Mouse (Mus musculus) embryonic fibroblast, embryonic 13.5 days (primary cell): Measurements from ENCODE around the gene Qrfp. TPM values are rescaled to one million over a fixed set of nuclear protein-coding genes. Genes with fewer than 3 reads are reported as not detected.
A peak's percentile ranks its signal among the peaks of the same experiment; 100 is the strongest.

Source experiments
- H3K27ac ChIP-seq: 2 replicates; pipeline ENCODE4 v1.5.1; 2012; ENCODE audit warnings: low read length, control low read depth, inconsistent platforms; ENCODE audit not compliant: insufficient read depth
- H3K4me1 ChIP-seq: 2 replicates; pipeline ENCODE4 v1.6.1; 2011; ENCODE audit warnings: low read length; ENCODE audit not compliant: control insufficient read depth, insufficient read depth
- H3K4me3 ChIP-seq: 2 replicates; pipeline ENCODE4 v1.5.1; 2011; ENCODE audit warnings: mild to moderate bottlenecking, control low read depth, low read length; ENCODE audit not compliant: insufficient read depth
- CTCF ChIP-seq: IDR thresholded peaks from 2 replicates; pipeline ENCODE4 v1.5.1; 2011; ENCODE audit warnings: mild to moderate bottlenecking, control low read depth, low read length, moderate library complexity, borderline replicate concordance; ENCODE audit not compliant: insufficient read depth
- POLR2A ChIP-seq: IDR thresholded peaks from 2 replicates; pipeline ENCODE4 v1.6.1; 2011; ENCODE audit warnings: low read depth, mild to moderate bottlenecking, control low read depth, low read length, moderate library complexity
- polyA plus RNA-seq: library from polyadenylated mRNA; stranded (reverse); fragments of >200 nt; gene quantifications from 2 replicates; pipeline ENCODE4 v1.2.4, GENCODE M21; 2011; ENCODE audit warnings: low read depth; ENCODE audit not compliant: missing spikeins, insufficient read length

Gene Qrfp
- polyA plus RNA-seq, 1 experiment = not detected

GRCm38 (mm10) chr2:31762155-31762554, 48.2 kb downstream of the Qrfp start:
- peak overlapping the region; percentile 96 for H3K4me3 ChIP-seq
- H3K4me1 ChIP-seq = peaks cover 26% of the 10 kb centered on the region
- H3K27ac ChIP-seq = no peak overlapping the region
- TF ChIP-seq POLR2A (no peak), CTCF (no peak)

- H3K27ac ChIP-seq = peak overlapping the region; percentile 95
- peak overlapping the region; percentile 96 for H3K4me3 ChIP-seq
- TF ChIP-seq POLR2A (no peak; the same call in 1 of the 2 replicates), CTCF (no peak)
- H3K4me1 ChIP-seq = peaks cover 27% of the 10 kb centered on the region
Measured at GRCm38 (mm10) chr2:31761585-31761984, 48.8 kb downstream of the Qrfp start.

- Histone ChIP-seq H3K4me3 (peak overlapping the region; percentile 96), H3K27ac (peak overlapping the region; percentile 95), H3K4me1 (peaks cover 28% of the 10 kb centered on the region)
- TF ChIP-seq POLR2A = no peak
- TF ChIP-seq CTCF = no peak
Measured at GRCm38 (mm10) chr2:31761115-31761531, 49.3 kb downstream of the Qrfp start.

- Histone ChIP-seq H3K4me3 (peak overlapping the region; percentile 96), H3K27ac (peak overlapping the region; percentile 95), H3K4me1 (peaks cover 24% of the 10 kb centered on the region)
- no peak for TF ChIP-seq CTCF
- TF ChIP-seq POLR2A = no peak
Measured at GRCm38 (mm10) chr2:31760486-31760885, 49.9 kb downstream of the Qrfp start.

- peak overlapping the region; percentile 96 for H3K4me3 ChIP-seq
- H3K4me1 ChIP-seq = peaks cover 24% of the 10 kb centered on the region
- TF ChIP-seq CTCF (no peak), POLR2A (peak; percentile 59)
- peak overlapping the region; percentile 95 for H3K27ac ChIP-seq
Measured at GRCm38 (mm10) chr2:31759751-31760460, 50.5 kb downstream of the Qrfp start.

GRCm38 (mm10) chr2:31758966-31759365, 51.4 kb downstream of the Qrfp start:
- Histone ChIP-seq H3K4me1 (peaks cover 24% of the 10 kb centered on the region), H3K4me3 (no peak overlapping the region), H3K27ac (peak overlapping the region; percentile 79)
- TF ChIP-seq CTCF = no peak
- TF ChIP-seq POLR2A = no peak

- Histone ChIP-seq H3K27ac (peak overlapping the region; percentile 73), H3K4me3 (no peak overlapping the region), H3K4me1 (peaks cover 18% of the 10 kb centered on the region)
- no peak for TF ChIP-seq CTCF
- TF ChIP-seq POLR2A = no peak
Measured at GRCm38 (mm10) chr2:31757472-31757871, 52.9 kb downstream of the Qrfp start.

Other genes with a start within 250 kb of the Qrfp start
- 73.6 and 83.4 TPM in 2 replicates for gene Fubp3, start 237.9 kb downstream of the Qrfp start, polyA plus RNA-seq
- not detected in 2 replicates for gene Prdm12, start 170.5 kb downstream of the Qrfp start, polyA plus RNA-seq
- gene Exosc2, start 139.9 kb downstream of the Qrfp start, polyA plus RNA-seq = 23.1 and 24.9 TPM in 2 replicates
- 58.9 and 61.6 TPM in 2 replicates for gene Abl1, start 122.2 kb downstream of the Qrfp start, polyA plus RNA-seq
- gene Fibcd1, start 35.4 kb upstream of the Qrfp start, polyA plus RNA-seq = 0.11 TPM in 1 of 2 replicates, not detected in the other
- 0.09 and 0.37 TPM in 2 replicates for gene Lamc3, start 76.7 kb upstream of the Qrfp start, polyA plus RNA-seq
- gene Aif1l, start 139.6 kb upstream of the Qrfp start, polyA plus RNA-seq = 20.8 and 39.6 TPM in 2 replicates
- gene Nup214, start 163.9 kb upstream of the Qrfp start, polyA plus RNA-seq = 42.3 and 60.7 TPM in 2 replicates